Mouse (Mus musculus): Measurements from ENCODE around the gene Dyrk4. TPM values are rescaled to one million over a fixed set of nuclear protein-coding genes. Genes with fewer than 3 reads are reported as not detected.
A peak's percentile ranks its signal among the peaks of the same experiment; 100 is the strongest.

Dyrk4 gene
- not detected in 2 replicates for total RNA-seq (2014; fragmentation: Nextera tagmentation)
- total RNA-seq (2017): not detected in 2 replicates

- peak; percentile 25 for ATAC-seq (replicated peaks; ENCODE audit: poor library complexity, severe bottlenecking)
These were observed at the start of gene Dyrk4 for GRCm38 (mm10) chr6:126921111-126921881. TSS of gene Dyrk4 (minus strand) at chr6:126921839.

- ATAC-seq (replicated peaks; ENCODE audit: poor library complexity, severe bottlenecking): no peak
These were observed 44.8 kb upstream of the Dyrk4 start for GRCm38 (mm10) chr6:126966241-126967026.

GRCm38 (mm10) chr6:126963426-126963825 lies 41.8 kb upstream of the Dyrk4 start:
- no peak for ATAC-seq (replicated peaks; ENCODE audit: poor library complexity, severe bottlenecking)

- ATAC-seq (replicated peaks; ENCODE audit: poor library complexity, severe bottlenecking): no peak
These were observed 41.1 kb upstream of the Dyrk4 start for GRCm38 (mm10) chr6:126962709-126963108.

GRCm38 (mm10) chr6:126961371-126962018 lies 39.9 kb upstream of the Dyrk4 start:
- ATAC-seq (replicated peaks; ENCODE audit: poor library complexity, severe bottlenecking): no peak

- peak; percentile 86 for ATAC-seq (replicated peaks; ENCODE audit: poor library complexity, severe bottlenecking)
These were observed 34.1 kb upstream of the Dyrk4 start for GRCm38 (mm10) chr6:126955734-126956133.

GRCm38 (mm10) chr6:126948336-126948735 lies 26.7 kb upstream of the Dyrk4 start:
- no peak for ATAC-seq (replicated peaks; ENCODE audit: poor library complexity, severe bottlenecking)

GRCm38 (mm10) chr6:126940451-126940850 lies 18.8 kb upstream of the Dyrk4 start:
- peak; percentile 77 for ATAC-seq (replicated peaks; ENCODE audit: poor library complexity, severe bottlenecking)

- peak; percentile 81 for ATAC-seq (replicated peaks; ENCODE audit: poor library complexity, severe bottlenecking)
These were observed 18.0 kb upstream of the Dyrk4 start, which contains the start of the genes Rad51ap1 and D6Wsu163e for GRCm38 (mm10) chr6:126939487-126940171. TSS of gene Rad51ap1 (minus strand) at chr6:126939587. TSS of gene D6Wsu163e (plus strand) at chr6:126939962.

GRCm38 (mm10) chr6:126938853-126939486 lies 17.3 kb upstream of the Dyrk4 start:
- no peak for ATAC-seq (replicated peaks; ENCODE audit: poor library complexity, severe bottlenecking)

GRCm38 (mm10) chr6:126938047-126938446 lies 16.4 kb upstream of the Dyrk4 start:
- no peak for ATAC-seq (replicated peaks; ENCODE audit: poor library complexity, severe bottlenecking)

- no peak for ATAC-seq (replicated peaks; ENCODE audit: poor library complexity, severe bottlenecking)
These were observed 11.3 kb upstream of the Dyrk4 start for GRCm38 (mm10) chr6:126932896-126933295.

- no peak for ATAC-seq (replicated peaks; ENCODE audit: poor library complexity, severe bottlenecking)
These were observed 6.7 kb downstream of the Dyrk4 start for GRCm38 (mm10) chr6:126914928-126915327.

- ATAC-seq (replicated peaks; ENCODE audit: poor library complexity, severe bottlenecking): peak; percentile 72
These were observed 10.9 kb downstream of the Dyrk4 start for GRCm38 (mm10) chr6:126910727-126911126.

- ATAC-seq (replicated peaks; ENCODE audit: poor library complexity, severe bottlenecking): no peak
These were observed 13.8 kb downstream of the Dyrk4 start for GRCm38 (mm10) chr6:126907876-126908275.

GRCm38 (mm10) chr6:126907378-126907777 lies 14.3 kb downstream of the Dyrk4 start:
- ATAC-seq (replicated peaks; ENCODE audit: poor library complexity, severe bottlenecking): no peak

- no peak; the same call in 1 of the 2 replicates for ATAC-seq (replicated peaks; ENCODE audit: poor library complexity, severe bottlenecking)
These were observed 44.5 kb downstream of the Dyrk4 start for GRCm38 (mm10) chr6:126877118-126877517.

GRCm38 (mm10) chr6:126852881-126853280 lies 68.8 kb downstream of the Dyrk4 start, which contains the start of gene Akap3:
TSS of gene Akap3 (plus strand) at chr6:126853098.
- ATAC-seq (replicated peaks; ENCODE audit: poor library complexity, severe bottlenecking): no peak

Measured in granulocyte monocyte progenitor cell, adult 5-6 weeks (primary cell).